Mouse (Mus musculus): ENCODE data around the gene Rai1.

DNA sequence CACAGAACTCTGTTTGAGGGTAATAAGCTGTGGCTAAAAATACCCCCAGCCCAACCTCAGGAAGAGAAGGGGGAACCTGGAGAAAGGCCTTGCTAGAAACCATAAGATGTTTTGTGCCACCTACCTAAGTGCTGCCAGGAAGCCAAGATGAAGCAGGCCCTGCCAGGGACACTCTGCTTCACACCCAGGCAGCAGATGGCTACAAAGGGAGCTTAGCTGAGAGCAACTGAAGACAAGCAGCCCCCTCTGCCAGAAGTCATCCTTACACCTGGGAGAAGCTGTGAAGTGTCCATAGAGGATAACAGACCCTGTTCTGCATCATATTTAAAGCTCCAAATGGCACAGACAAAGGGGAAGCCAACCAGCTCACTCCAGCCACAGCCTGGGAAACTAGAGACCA, 141.3 kb downstream of the Rai1 start:
- no peak for TF ChIP-seq POLR2A (IDR thresholded peaks at IDR 0.05; ENCODE audit: control insufficient read depth, extremely low read depth, insufficient read depth, low read length, poor library complexity)
- TF ChIP-seq CTCF (IDR thresholded peaks at IDR 0.05; ENCODE audit: borderline replicate concordance, control insufficient read depth, extremely low read depth, insufficient read depth, low read length, poor library complexity), result no peak

Measured in thymus, adult 2 months (tissue).